Mouse (Mus musculus): Measurements from ENCODE around the gene Slc37a3. TPM values are rescaled to one million over a fixed set of nuclear protein-coding genes. Genes with fewer than 3 reads are reported as not detected.
A peak's percentile ranks its signal among the peaks of the same experiment; 100 is the strongest.
"Not testable (repeated sequence)": the region's sequence is repeated elsewhere in the genome, so short reads cannot be mapped to it uniquely, and the experiment has no call there.

Gene Slc37a3
- polyA plus RNA-seq, 1 experiment from 2014 or later, result 65.8 TPM

DNA sequence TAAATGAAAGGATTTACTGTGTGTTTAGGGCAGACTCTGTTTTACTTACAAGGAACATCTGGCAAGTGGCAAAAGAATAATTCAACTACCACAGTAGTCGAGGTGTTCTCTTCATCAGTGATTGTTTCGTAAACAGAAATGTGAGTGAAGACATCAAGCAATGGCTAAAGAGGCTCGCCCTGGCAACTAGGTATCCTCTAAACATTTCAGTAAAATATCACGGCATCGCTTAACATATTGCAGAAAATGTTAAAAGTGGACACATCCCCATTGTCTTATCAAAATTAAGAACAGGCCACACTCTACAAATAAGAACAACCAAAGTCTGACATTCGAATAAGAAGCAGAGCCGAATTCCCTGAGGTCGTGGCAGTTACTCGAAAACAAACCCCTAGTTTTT, 700 bp downstream of the Slc37a3 start:
- Histone ChIP-seq H3K9ac (peak overlapping the region; percentile 98), H3K27me3 (replicated peaks) (peaks cover 6% of the 10 kb centered on the region; the same call in 1 of the 2 replicates), H3K9me3 (no peaks in the 10 kb centered on the region), H3K36me3 (replicated peaks) (peaks cover 2% of the 10 kb centered on the region; the same call in 1 of the 2 replicates), H3K27ac (no peak overlapping the region), H3K4me3 (peak overlapping the region; percentile 99), H3K4me2 (peak overlapping the region; percentile 60), H3K4me1 (peaks cover 27% of the 10 kb centered on the region)
- 16% methylated on average over 9 of the region's 9 CpGs for WGBS
- no peak for ATAC-seq (replicated peaks)

DNA sequence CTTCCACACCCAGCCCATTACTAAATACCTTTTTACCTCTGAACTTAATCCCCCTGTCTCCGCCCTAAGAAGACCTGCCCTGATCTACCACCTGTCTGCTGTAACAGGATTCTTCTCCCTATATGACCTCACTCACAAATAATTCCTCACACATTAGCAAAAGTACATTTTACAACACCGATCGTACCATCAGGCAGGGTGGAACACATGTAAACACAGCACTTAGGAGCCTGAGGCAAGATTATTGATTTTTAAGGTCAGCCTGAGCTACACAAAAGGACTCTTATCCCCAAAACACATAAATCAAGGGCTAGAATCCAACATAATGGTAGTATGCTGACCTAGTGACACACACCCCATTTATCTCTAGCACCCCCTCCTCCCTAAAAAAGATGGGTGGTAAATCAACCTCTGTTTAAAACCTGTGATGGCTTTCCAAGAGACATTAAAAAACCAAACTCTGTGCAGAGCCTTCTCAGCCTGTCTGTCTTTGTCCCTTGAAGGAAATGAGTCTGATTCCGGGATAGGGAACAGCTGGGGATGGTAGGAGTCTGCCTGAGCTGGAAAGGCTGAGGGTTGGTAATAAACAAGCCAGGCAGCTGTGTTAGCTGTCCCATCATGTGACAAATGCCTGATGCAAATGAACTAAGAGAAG, 4.0 kb downstream of the Slc37a3 start:
- Histone ChIP-seq H3K27me3 (replicated peaks) (no peaks in the 10 kb centered on the region), H3K4me2 (no peak overlapping the region), H3K9ac (no peak overlapping the region), H3K4me3 (no peak overlapping the region), H3K36me3 (replicated peaks) (peaks cover 2% of the 10 kb centered on the region; the same call in 1 of the 2 replicates), H3K9me3 (no peaks in the 10 kb centered on the region), H3K4me1 (peaks cover 23% of the 10 kb centered on the region), H3K27ac (no peak overlapping the region)
- no peak for ATAC-seq (replicated peaks)
- WGBS, result 88% methylated on average over 4 of the region's 4 CpGs

DNA sequence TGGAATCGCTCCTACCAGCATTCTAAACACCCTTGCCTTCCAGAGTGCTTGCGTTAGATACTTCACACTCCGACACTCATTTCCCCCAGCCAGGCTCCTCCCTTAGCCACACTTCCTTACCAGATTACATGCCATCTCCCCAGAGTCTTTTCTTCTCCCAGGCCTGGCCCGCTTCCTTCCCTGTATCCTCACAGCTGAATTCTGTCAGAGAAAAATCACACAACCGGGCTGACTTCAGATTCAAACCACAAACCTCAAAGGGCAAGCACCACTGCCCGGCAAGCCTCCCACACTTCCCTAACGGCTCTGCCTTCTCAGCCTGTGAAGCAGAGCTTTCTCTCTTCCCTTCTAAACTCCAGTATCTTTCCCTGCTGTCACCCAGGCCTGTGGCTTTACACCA, 4.7 kb downstream of the Slc37a3 start:
- peaks cover 2% of the 10 kb centered on the region; the same call in 1 of the 2 replicates for H3K36me3 ChIP-seq (replicated peaks)
- H3K4me1 ChIP-seq, result peaks cover 23% of the 10 kb centered on the region
- no peak overlapping the region for H3K9ac ChIP-seq
- no peaks in the 10 kb centered on the region for H3K27me3 ChIP-seq (replicated peaks)
- no peak overlapping the region for H3K4me3 ChIP-seq
- no peak overlapping the region for H3K27ac ChIP-seq
- WGBS, result 71% methylated on average over 7 of the region's 7 CpGs
- ATAC-seq (replicated peaks), result no peak
- no peak overlapping the region for H3K4me2 ChIP-seq
- H3K9me3 ChIP-seq, result no peaks in the 10 kb centered on the region

DNA sequence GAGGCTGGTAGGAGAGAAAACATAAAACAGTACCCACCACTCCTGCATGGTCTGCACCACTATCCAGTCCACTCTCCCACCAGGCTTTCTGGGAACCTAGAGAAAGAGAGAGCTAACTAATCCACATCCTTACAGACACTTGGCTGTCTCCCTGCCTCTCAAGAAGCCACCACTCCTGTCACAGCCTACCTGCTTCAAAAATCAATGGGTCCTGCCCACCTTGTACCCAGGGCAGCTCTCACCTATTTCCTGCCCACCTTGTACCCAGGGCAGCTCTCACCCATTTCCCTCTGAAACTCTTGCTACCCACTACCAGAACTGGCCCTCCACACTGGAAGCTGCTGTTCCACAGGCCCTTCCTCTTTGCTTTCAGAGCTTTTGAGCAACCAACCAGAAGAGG, 5.4 kb downstream of the Slc37a3 start:
- H3K36me3 ChIP-seq (replicated peaks), result peaks cover 2% of the 10 kb centered on the region; the same call in 1 of the 2 replicates
- no peak overlapping the region for H3K27ac ChIP-seq
- no peak overlapping the region for H3K4me2 ChIP-seq
- peaks cover 23% of the 10 kb centered on the region for H3K4me1 ChIP-seq
- no peak for ATAC-seq (replicated peaks)
- H3K27me3 ChIP-seq (replicated peaks), result no peaks in the 10 kb centered on the region
- no peaks in the 10 kb centered on the region for H3K9me3 ChIP-seq
- H3K9ac ChIP-seq, result no peak overlapping the region
- H3K4me3 ChIP-seq, result no peak overlapping the region

DNA sequence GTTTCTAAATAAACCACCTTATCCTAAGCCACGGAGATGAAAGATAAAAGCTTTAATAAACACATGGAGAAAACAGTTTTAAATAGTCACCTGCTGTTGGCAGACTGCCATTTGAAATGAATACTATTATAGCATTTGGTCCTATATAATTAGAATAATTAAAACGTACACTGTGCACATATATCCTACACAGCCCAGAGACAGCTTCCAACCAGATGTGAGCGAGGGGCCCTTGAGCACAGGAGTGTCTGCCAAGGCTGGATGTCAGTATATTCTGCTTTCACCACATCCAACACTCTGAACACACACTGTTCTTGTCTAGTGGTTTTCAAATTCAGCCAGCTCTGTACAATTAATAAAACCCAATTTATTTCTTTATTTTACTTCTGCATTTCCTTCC, 7.8 kb downstream of the Slc37a3 start:
- Histone ChIP-seq H3K27me3 (replicated peaks) (no peaks in the 10 kb centered on the region), H3K9me3 (no peaks in the 10 kb centered on the region), H3K4me2 (no peak overlapping the region), H3K36me3 (replicated peaks) (peaks cover 5% of the 10 kb centered on the region; the same call in 1 of the 2 replicates), H3K4me1 (peaks cover 7% of the 10 kb centered on the region; the same call in 1 of the 2 replicates), H3K4me3 (no peak overlapping the region), H3K27ac (no peak overlapping the region), H3K9ac (no peak overlapping the region)
- WGBS, result 87% methylated on average over 3 of the region's 3 CpGs
- ATAC-seq (replicated peaks), result no peak

DNA sequence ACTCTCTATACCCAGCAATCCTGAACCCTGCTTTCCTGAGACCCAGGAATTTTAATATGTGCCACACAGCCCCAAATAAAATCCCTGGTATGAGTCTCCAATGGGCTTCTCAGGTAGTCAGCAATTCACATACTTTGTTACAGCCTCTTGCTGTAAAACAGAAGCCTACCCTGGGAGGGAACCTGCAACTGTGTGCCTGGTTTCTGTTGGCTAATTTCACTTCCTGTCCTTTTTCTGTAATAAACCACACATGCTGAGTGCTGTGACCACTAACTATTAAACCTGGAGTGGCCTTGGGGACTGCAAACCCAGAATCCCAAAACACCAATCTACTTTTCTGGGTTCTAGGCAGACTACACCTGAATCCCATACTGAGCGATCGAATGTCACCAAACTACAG, 14.8 kb downstream of the Slc37a3 start:
- H3K9me3 ChIP-seq, result no peaks in the 10 kb centered on the region
- H3K27me3 ChIP-seq (replicated peaks), result no peaks in the 10 kb centered on the region
- WGBS, result 94% methylated on average over 2 of the region's 2 CpGs
- no peak for ATAC-seq (replicated peaks)
- H3K4me2 ChIP-seq, result no peak overlapping the region
- no peak overlapping the region for H3K9ac ChIP-seq
- H3K4me3 ChIP-seq, result no peak overlapping the region
- no peak overlapping the region for H3K27ac ChIP-seq
- H3K36me3 ChIP-seq (replicated peaks), result 0 out of 2 replicates have a peak, but pooled peaks cover 13% of the 10 kb centered on the region
- H3K4me1 ChIP-seq, result no peaks in the 10 kb centered on the region

DNA sequence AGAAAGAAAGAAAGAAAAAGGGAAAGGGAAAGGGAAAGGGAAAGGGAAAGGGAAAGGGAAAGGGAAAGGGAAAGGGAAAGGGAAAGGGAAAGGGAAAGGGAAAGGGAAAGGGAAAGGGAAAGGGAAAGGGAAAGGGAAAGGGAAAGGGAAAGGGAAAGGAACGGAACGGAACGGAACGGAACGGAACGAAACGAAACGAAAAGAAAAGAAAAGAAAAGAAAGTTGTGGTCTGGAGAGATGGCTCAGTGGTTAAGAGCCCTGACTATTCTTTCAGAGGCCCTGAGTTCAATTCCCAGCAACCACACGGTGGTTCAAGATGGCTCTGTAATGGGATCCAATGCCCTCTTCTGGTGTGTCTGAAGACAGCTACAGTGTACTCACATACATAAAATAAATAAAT, 18.3 kb downstream of the Slc37a3 start:
- not testable (repeated sequence) for H3K4me1 ChIP-seq; ATAC-seq (replicated peaks); H3K27ac ChIP-seq; H3K9me3 ChIP-seq; H3K9ac ChIP-seq; H3K4me3 ChIP-seq; H3K4me2 ChIP-seq; H3K27me3 ChIP-seq (replicated peaks)
- 99% methylated on average over 9 of the region's 9 CpGs for WGBS
- peaks cover 28% of the 10 kb centered on the region for H3K36me3 ChIP-seq (replicated peaks)

DNA sequence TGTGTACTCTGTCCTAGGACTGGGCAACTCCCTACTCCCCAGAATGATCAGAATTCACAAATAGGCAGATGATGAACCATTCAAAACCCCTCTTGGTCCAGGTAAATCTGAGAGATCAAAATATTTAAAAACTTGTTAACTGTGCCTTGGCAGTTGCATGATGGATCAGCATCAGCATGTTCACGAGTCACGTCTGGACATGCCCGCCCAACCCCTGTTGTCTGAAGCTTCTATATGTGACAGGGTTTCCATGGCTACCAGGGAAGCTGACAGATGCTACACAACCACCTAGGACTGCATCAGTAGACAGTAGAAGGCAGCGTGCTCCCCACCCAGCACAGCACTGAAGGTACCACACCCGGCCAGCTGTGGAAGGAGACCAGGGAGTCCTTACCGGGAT, 28.5 kb downstream of the Slc37a3 start:
- Histone ChIP-seq H3K4me1 (peaks cover 25% of the 10 kb centered on the region), H3K27ac (no peak overlapping the region), H3K9me3 (no peaks in the 10 kb centered on the region), H3K4me3 (no peak overlapping the region), H3K4me2 (no peak overlapping the region), H3K36me3 (replicated peaks) (peaks cover 14% of the 10 kb centered on the region), H3K27me3 (replicated peaks) (no peaks in the 10 kb centered on the region), H3K9ac (no peak overlapping the region)
- no peak; the same call in 1 of the 2 replicates for ATAC-seq (replicated peaks)
- WGBS, result 66% methylated on average over 6 of the region's 6 CpGs

DNA sequence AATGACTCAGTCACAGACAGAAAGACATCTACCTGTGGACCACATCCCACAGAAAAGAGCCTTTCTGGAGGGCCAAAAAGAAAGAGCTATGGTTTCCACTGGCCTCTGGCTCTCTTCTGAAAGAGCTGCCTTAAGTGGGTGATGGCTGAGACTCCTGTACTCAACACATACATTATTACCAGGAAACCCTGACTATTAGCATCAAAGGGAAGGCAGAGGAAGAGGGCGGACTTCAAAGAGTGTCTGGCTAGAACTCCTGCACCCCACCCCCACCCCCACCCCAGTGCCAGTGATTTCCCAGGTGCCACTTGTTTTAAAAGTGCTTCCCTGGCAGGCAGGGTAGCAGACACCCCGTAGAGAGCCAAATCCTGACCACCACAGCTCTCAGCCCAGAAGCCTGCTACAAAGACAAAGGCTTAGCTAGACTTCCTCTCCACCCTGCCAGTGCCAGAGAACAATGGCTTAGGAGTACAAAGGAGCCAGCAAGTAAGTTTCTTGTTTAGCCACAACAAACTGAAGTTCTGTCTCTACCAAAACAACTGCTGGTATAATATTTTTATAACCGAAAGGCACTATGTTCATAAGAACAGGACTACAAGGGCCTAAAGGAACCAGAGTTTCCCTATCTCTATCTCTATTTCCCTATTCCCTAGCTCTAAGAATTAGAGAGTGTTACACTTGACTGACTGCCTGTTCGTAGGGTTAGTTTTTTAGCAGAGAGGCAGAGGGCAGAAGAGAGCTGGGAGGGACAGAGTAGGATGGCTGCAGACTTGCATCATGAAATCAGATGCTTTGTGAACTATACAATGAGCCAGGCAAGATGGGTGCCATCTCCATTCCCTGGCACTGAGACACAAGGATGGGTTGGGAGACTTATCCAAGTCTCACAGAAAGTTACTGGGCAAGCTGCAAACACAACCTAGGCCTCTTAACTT, 29.3 kb downstream of the Slc37a3 start:
- Histone ChIP-seq H3K4me2 (no peak overlapping the region), H3K27me3 (replicated peaks) (no peaks in the 10 kb centered on the region), H3K27ac (peak overlapping the region; percentile 23), H3K4me3 (no peak overlapping the region), H3K9me3 (no peaks in the 10 kb centered on the region), H3K9ac (no peak overlapping the region), H3K4me1 (peaks cover 25% of the 10 kb centered on the region), H3K36me3 (replicated peaks) (peaks cover 12% of the 10 kb centered on the region)
- 17% methylated on average over 4 of the region's 4 CpGs for WGBS
- no peak for ATAC-seq (replicated peaks)

DNA sequence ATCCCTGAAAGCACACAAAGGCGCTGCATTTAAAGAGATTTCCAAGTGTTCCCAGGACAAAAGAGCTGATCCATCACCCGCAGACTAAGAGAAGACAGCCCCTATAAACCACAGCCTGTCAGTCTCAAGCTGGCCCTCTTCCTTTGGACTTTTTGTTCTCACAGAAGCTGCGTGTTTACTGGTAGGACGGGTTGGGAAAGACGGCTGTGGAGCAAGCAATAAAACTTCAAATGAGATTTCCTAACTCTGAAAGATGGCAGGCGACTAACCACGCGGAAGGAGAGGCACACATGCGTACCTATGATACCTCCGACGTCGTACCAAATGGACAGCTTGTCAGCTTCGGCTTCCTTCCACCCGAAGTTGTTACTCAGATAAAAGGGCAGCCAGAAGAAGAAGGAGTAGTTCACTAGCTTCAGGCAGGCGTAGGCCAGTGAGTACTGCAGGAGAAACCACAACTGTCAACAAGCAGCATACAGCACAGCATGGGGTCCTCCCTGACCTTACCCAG, 30.4 kb downstream of the Slc37a3 start:
- ATAC-seq (replicated peaks), result no peak
- H3K36me3 ChIP-seq (replicated peaks), result peaks cover 18% of the 10 kb centered on the region
- 18% methylated on average over 15 of the region's 15 CpGs for WGBS
- H3K4me2 ChIP-seq, result no peak overlapping the region
- H3K9me3 ChIP-seq, result no peaks in the 10 kb centered on the region
- no peak overlapping the region for H3K4me3 ChIP-seq
- no peak overlapping the region for H3K9ac ChIP-seq
- no peak overlapping the region; the same call in 1 of the 2 replicates for H3K27ac ChIP-seq
- H3K4me1 ChIP-seq, result peaks cover 25% of the 10 kb centered on the region
- no peaks in the 10 kb centered on the region for H3K27me3 ChIP-seq (replicated peaks)

DNA sequence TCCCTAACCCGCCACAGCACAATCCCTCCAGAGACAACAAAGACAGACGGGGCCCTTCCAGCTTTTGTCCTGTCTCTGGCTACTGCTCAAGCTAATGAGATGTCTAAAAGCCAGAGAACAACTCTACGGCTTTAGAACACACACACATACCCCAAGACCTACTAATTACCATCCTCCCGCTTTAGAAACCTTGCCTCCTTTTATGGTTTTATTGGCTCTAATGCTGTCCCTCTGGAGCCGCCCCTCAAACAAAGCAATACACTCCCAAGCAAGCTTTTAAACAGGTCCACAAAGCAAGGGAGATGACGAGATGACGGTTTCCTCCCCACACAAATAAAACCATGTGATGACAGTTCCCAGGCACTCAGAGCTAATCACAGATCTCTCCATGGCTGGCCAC, 32.0 kb downstream of the Slc37a3 start:
- H3K9ac ChIP-seq, result no peak overlapping the region
- peaks cover 25% of the 10 kb centered on the region for H3K4me1 ChIP-seq
- H3K27ac ChIP-seq, result no peak overlapping the region
- H3K4me3 ChIP-seq, result no peak overlapping the region
- 16% methylated on average over 7 of the region's 7 CpGs for WGBS
- H3K27me3 ChIP-seq (replicated peaks), result no peaks in the 10 kb centered on the region
- no peak for ATAC-seq (replicated peaks)
- H3K9me3 ChIP-seq, result no peaks in the 10 kb centered on the region
- H3K36me3 ChIP-seq (replicated peaks), result peaks cover 8% of the 10 kb centered on the region
- H3K4me2 ChIP-seq, result no peak overlapping the region

DNA sequence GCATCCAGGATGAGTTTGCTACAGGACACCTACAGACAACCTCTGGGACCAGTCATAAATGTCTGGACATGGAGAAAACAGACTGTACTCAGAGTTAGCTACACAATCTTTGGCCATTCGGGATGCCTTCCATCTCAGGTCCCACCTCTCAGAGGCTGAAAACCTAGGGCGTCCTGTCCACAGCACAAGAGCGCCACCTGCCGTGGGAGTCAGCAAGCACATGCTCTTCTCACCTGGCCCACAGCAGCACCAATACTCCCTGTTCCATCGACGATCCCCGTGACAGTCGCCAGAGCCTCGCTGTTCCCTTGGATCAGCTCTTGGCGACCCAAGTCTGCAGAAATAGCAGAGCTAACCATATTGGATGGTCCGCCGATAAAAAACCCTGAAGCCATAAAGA, 33.5 kb downstream of the Slc37a3 start:
- Histone ChIP-seq H3K9me3 (no peaks in the 10 kb centered on the region), H3K36me3 (replicated peaks) (peaks cover 6% of the 10 kb centered on the region; the same call in 1 of the 2 replicates), H3K4me2 (no peak overlapping the region), H3K27ac (no peak overlapping the region), H3K4me1 (peaks cover 25% of the 10 kb centered on the region), H3K27me3 (replicated peaks) (no peaks in the 10 kb centered on the region), H3K9ac (no peak overlapping the region), H3K4me3 (no peak overlapping the region)
- peak; percentile 74 for ATAC-seq (replicated peaks)
- 24% methylated on average over 12 of the region's 12 CpGs for WGBS
